Mouse (Mus musculus) liver, adult 2 months (tissue): ENCODE data around the gene Dohh. TPM values are rescaled to one million over a fixed set of nuclear protein-coding genes. Genes with fewer than 3 reads are reported as not detected.

Source experiments
- DNase-seq: peaks from one replicate; pipeline ENCODE4 v3.0.0-alpha.2; 2011; ENCODE audit warnings: low read depth, low spot score; ENCODE audit errors: extremely low read depth
- H3K27ac ChIP-seq: fragments of 200-500 bp; replicated peaks from 2 replicates; pipeline ENCODE4 v1.5.1; 2012; ENCODE audit warnings: low read depth, mild to moderate bottlenecking, control low read depth, inconsistent platforms, low read length; ENCODE audit not compliant: insufficient read depth
- H3K27me3 ChIP-seq: fragments of 200-500 bp; 2 replicates; pipeline ENCODE4 v1.6.1; 2012; ENCODE audit warnings: mild to moderate bottlenecking, moderate library complexity, low read length, inconsistent platforms; ENCODE audit not compliant: control insufficient read depth, insufficient read depth
- H3K36me3 ChIP-seq: fragments of 200-500 bp; 2 replicates; pipeline ENCODE4 v1.6.1; 2012; ENCODE audit warnings: low read length, inconsistent platforms; ENCODE audit not compliant: control insufficient read depth, insufficient read depth
- H3K4me1 ChIP-seq: fragments of 200-500 bp; 2 replicates; pipeline ENCODE4 v1.6.1; 2011; ENCODE audit warnings: low read length; ENCODE audit not compliant: control insufficient read depth, insufficient read depth
- H3K4me3 ChIP-seq: fragments of 200-500 bp; 2 replicates; pipeline ENCODE4 v1.5.1; 2011; ENCODE audit warnings: low read depth, mild to moderate bottlenecking, control low read depth, low read length, moderate library complexity; ENCODE audit not compliant: insufficient read depth
- H3K79me2 ChIP-seq: fragments of 200-500 bp; 2 replicates; pipeline ENCODE4 v1.6.1; 2012; ENCODE audit warnings: inconsistent platforms, mild to moderate bottlenecking, low read length, moderate library complexity; ENCODE audit not compliant: control insufficient read depth, insufficient read depth
- H3K9ac ChIP-seq: fragments of 200-500 bp; 2 replicates; pipeline ENCODE4 v1.6.1; 2012; ENCODE audit warnings: low read depth, mild to moderate bottlenecking, control low read depth, inconsistent platforms, low read length
- CTCF ChIP-seq: fragments of 200-500 bp; IDR thresholded peaks from 2 replicates; pipeline ENCODE4 v1.5.1; 2011; ENCODE audit warnings: low read depth, low read length, control low read depth
- POLR2A ChIP-seq: fragments of 200-500 bp; IDR thresholded peaks from 2 replicates; pipeline ENCODE4 v1.6.1; 2011; ENCODE audit warnings: low read length, control low read depth; ENCODE audit not compliant: insufficient read depth; ENCODE audit errors: extremely low read depth
- WGBS: fragments of 180-500 bp; shearing (Covaris S2); methylation state at CpG from one replicate; pipeline ENCODE4 v1.1.7; 2018; 5-methylcytosine and 5-hydroxymethylcytosine counted together
- polyA plus RNA-seq: library from polyadenylated mRNA; depleted of rRNA; stranded (reverse); fragments of >200 nt; gene quantifications from 2 replicates; pipeline ENCODE4 v1.2.3, GENCODE M21; 2012
- total RNA-seq: library from RNA; depleted of rRNA; stranded (reverse); fragments of >200 nt; gene quantifications from 2 replicates; pipeline ENCODE4 v1.2.3, GENCODE M21; 2014

Gene Dohh
- total and polyA plus RNA-seq, 2 experiments, result 39.7 to 49.7 TPM

- Histone ChIP-seq H3K27me3 (no peaks in the 10 kb centered on the region), H3K36me3 (no peaks in the 10 kb centered on the region), H3K4me3 (no peak overlapping the region), H3K27ac (no peak overlapping the region), H3K4me1 (peaks cover 13% of the 10 kb centered on the region), H3K79me2 (0 out of 2 replicates have a peak, but pooled peaks cover 3% of the 10 kb centered on the region), H3K9ac (no peak overlapping the region)
- TF ChIP-seq CTCF (no peak), POLR2A (no peak)
- DNase-seq, result no peak
- 52% methylated on average over 12 of the region's 12 CpGs for WGBS
Observed at GRCm38 (mm10) chr10:81356352-81356990, 27.8 kb upstream of the Dohh start.

- no peaks in the 10 kb centered on the region for H3K27me3 ChIP-seq
- no peak within 1 kb of the TSS for H3K27ac ChIP-seq
- peak; percentile 59 for DNase-seq
- peak within 1 kb of the TSS; percentile 89 for H3K4me3 ChIP-seq
- peak within 1 kb of the TSS; percentile 91 for H3K9ac ChIP-seq
- 0 out of 2 replicates have a peak, but pooled peaks cover 3% of the 10 kb centered on the region for H3K79me2 ChIP-seq
- TF ChIP-seq CTCF (no peak), POLR2A (peak; percentile 61; the same call in 1 of the 2 replicates)
- peaks cover 13% of the 10 kb centered on the region for H3K4me1 ChIP-seq
- 2% methylated on average over 79 of the region's 79 CpGs for WGBS
- H3K36me3 ChIP-seq, result no peaks in the 10 kb centered on the region
Observed at GRCm38 (mm10) chr10:81356991-81357844, 27.0 kb upstream of the Dohh start, which contains the start of gene Mfsd12. Mfsd12 (plus strand) TSS chr10:81357491.

- Histone ChIP-seq H3K79me2 (0 out of 2 replicates have a peak, but pooled peaks cover 3% of the 10 kb centered on the region), H3K36me3 (no peaks in the 10 kb centered on the region), H3K27ac (no peak overlapping the region), H3K27me3 (no peaks in the 10 kb centered on the region), H3K4me3 (no peak overlapping the region), H3K4me1 (peaks cover 13% of the 10 kb centered on the region), H3K9ac (peak overlapping the region; percentile 91)
- TF ChIP-seq CTCF (no peak), POLR2A (no peak)
- DNase-seq, result no peak
- WGBS, result 50% methylated on average over 4 of the region's 4 CpGs
Observed at GRCm38 (mm10) chr10:81358209-81358608, 26.0 kb upstream of the Dohh start.

- 11% methylated on average over 1 of the region's 1 CpGs for whole genome bisulfite sequencing
- Histone ChIP-seq H3K27ac (no peak overlapping the region), H3K4me3 (no peak overlapping the region)
Observed at GRCm38 (mm10) chr10:81358841-81359240, 25.4 kb upstream of the Dohh start.

GRCm38 (mm10) chr10:81360721-81361120, 23.5 kb upstream of the Dohh start:
- H3K27ac ChIP-seq, result no peak overlapping the region
- H3K79me2 ChIP-seq, result 0 out of 2 replicates have a peak, but pooled peaks cover 3% of the 10 kb centered on the region
- no peak overlapping the region for H3K9ac ChIP-seq
- no peaks in the 10 kb centered on the region for H3K36me3 ChIP-seq
- TF ChIP-seq POLR2A (no peak), CTCF (no peak)
- no peak overlapping the region for H3K4me3 ChIP-seq
- DNase-seq, result no peak
- 89% methylated on average over 8 of the region's 8 CpGs for WGBS
- peaks cover 13% of the 10 kb centered on the region for H3K4me1 ChIP-seq
- no peaks in the 10 kb centered on the region for H3K27me3 ChIP-seq

More at GRCm38 (mm10) chr10:81358841-81359240, 25.4 kb upstream of the Dohh start:
- peak; percentile 50 for DNase-seq
- no peak overlapping the region for H3K9ac ChIP-seq
- H3K27me3 ChIP-seq, result no peaks in the 10 kb centered on the region
- H3K79me2 ChIP-seq, result 0 out of 2 replicates have a peak, but pooled peaks cover 3% of the 10 kb centered on the region
- no peaks in the 10 kb centered on the region for H3K36me3 ChIP-seq
- TF ChIP-seq CTCF, result no peak
- TF ChIP-seq POLR2A, result no peak
- H3K4me1 ChIP-seq, result peaks cover 13% of the 10 kb centered on the region
